Mouse (Mus musculus): ENCODE results near the gene Plpp1. TPM values are rescaled to one million over a fixed set of nuclear protein-coding genes. Genes with fewer than 3 reads are reported as not detected.

The Plpp1 gene
- polyA plus RNA-seq, 1 experiment = 61.6 TPM

- no peak for TF ChIP-seq POLR2A (IDR thresholded peaks at IDR 0.05; ENCODE audit: low read depth, low read length)
- TF ChIP-seq CTCF (IDR thresholded peaks at IDR 0.05; ENCODE audit: extremely low read depth, insufficient read depth, insufficient read length, insufficient replicate concordance) = no peak
- Histone ChIP-seq H3K4me1 (ENCODE audit: control insufficient read depth, insufficient read depth, insufficient read length) (no peaks in the 10 kb centered on the region), H3K4me3 (ENCODE audit: extremely low read depth, insufficient read depth, insufficient read length) (no peak overlapping the region), H3K27me3 (ENCODE audit: control insufficient read depth, insufficient read depth, low read length) (no peaks in the 10 kb centered on the region), H3K27ac (ENCODE audit: insufficient read depth, low read length) (no peak overlapping the region; the same call in 1 of the 2 replicates), H3K36me3 (ENCODE audit: control insufficient read depth, insufficient read depth, low read length) (no peaks in the 10 kb centered on the region)
- no peak for DNase-seq (ENCODE audit: low read depth in 1 of 2, low spot score in 2 of 2)
- WGBS = 88% methylated on average over 2 of the region's 2 CpGs
Measured at GRCm38 (mm10) chr13:112836951-112837350, 36.4 kb downstream of the Plpp1 start.

GRCm38 (mm10) chr13:112837621-112838155, 37.1 kb downstream of the Plpp1 start:
- DNase-seq (ENCODE audit: low read depth in 1 of 2, low spot score in 2 of 2) = no peak
- Histone ChIP-seq H3K27me3 (ENCODE audit: control insufficient read depth, insufficient read depth, low read length) (no peaks in the 10 kb centered on the region), H3K36me3 (ENCODE audit: control insufficient read depth, insufficient read depth, low read length) (no peaks in the 10 kb centered on the region), H3K27ac (ENCODE audit: insufficient read depth, low read length) (no peak overlapping the region), H3K4me1 (ENCODE audit: control insufficient read depth, insufficient read depth, insufficient read length) (no peaks in the 10 kb centered on the region), H3K4me3 (ENCODE audit: extremely low read depth, insufficient read depth, insufficient read length) (no peak overlapping the region)
- 78% methylated on average over 9 of the region's 9 CpGs for WGBS
- no peak for TF ChIP-seq CTCF (IDR thresholded peaks at IDR 0.05; ENCODE audit: extremely low read depth, insufficient read depth, insufficient read length, insufficient replicate concordance)
- no peak for TF ChIP-seq POLR2A (IDR thresholded peaks at IDR 0.05; ENCODE audit: low read depth, low read length)

GRCm38 (mm10) chr13:112838562-112839232, 38.1 kb downstream of the Plpp1 start:
- Histone ChIP-seq H3K27ac (ENCODE audit: insufficient read depth, low read length) (no peak overlapping the region), H3K4me1 (ENCODE audit: control insufficient read depth, insufficient read depth, insufficient read length) (no peaks in the 10 kb centered on the region), H3K4me3 (ENCODE audit: extremely low read depth, insufficient read depth, insufficient read length) (no peak overlapping the region), H3K36me3 (ENCODE audit: control insufficient read depth, insufficient read depth, low read length) (no peaks in the 10 kb centered on the region), H3K27me3 (ENCODE audit: control insufficient read depth, insufficient read depth, low read length) (no peaks in the 10 kb centered on the region)
- TF ChIP-seq CTCF (IDR thresholded peaks at IDR 0.05; ENCODE audit: extremely low read depth, insufficient read depth, insufficient read length, insufficient replicate concordance) = no peak
- TF ChIP-seq POLR2A (IDR thresholded peaks at IDR 0.05; ENCODE audit: low read depth, low read length) = no peak
- no peak for DNase-seq (ENCODE audit: low read depth in 1 of 2, low spot score in 2 of 2)
- WGBS = 79% methylated on average over 6 of the region's 6 CpGs

GRCm38 (mm10) chr13:112840241-112841087, 39.9 kb downstream of the Plpp1 start:
- 95% methylated on average over 16 of the region's 16 CpGs for WGBS
- H3K4me1 ChIP-seq (ENCODE audit: control insufficient read depth, insufficient read depth, insufficient read length) = no peaks in the 10 kb centered on the region
- H3K27me3 ChIP-seq (ENCODE audit: control insufficient read depth, insufficient read depth, low read length) = no peaks in the 10 kb centered on the region
- no peak overlapping the region for H3K4me3 ChIP-seq (ENCODE audit: extremely low read depth, insufficient read depth, insufficient read length)
- no peak overlapping the region for H3K27ac ChIP-seq (ENCODE audit: insufficient read depth, low read length)
- DNase-seq (ENCODE audit: low read depth in 1 of 2, low spot score in 2 of 2) = no peak
- TF ChIP-seq CTCF (IDR thresholded peaks at IDR 0.05; ENCODE audit: extremely low read depth, insufficient read depth, insufficient read length, insufficient replicate concordance) (no peak), POLR2A (IDR thresholded peaks at IDR 0.05; ENCODE audit: low read depth, low read length) (no peak)
- no peaks in the 10 kb centered on the region for H3K36me3 ChIP-seq (ENCODE audit: control insufficient read depth, insufficient read depth, low read length)

- no peak overlapping the region for H3K4me3 ChIP-seq (ENCODE audit: extremely low read depth, insufficient read depth, insufficient read length)
- H3K27ac ChIP-seq (ENCODE audit: insufficient read depth, low read length) = no peak overlapping the region
- H3K27me3 ChIP-seq (ENCODE audit: control insufficient read depth, insufficient read depth, low read length) = no peaks in the 10 kb centered on the region
- DNase-seq (ENCODE audit: low read depth in 1 of 2, low spot score in 2 of 2) = no peak
- H3K36me3 ChIP-seq (ENCODE audit: control insufficient read depth, insufficient read depth, low read length) = no peaks in the 10 kb centered on the region
- TF ChIP-seq POLR2A (IDR thresholded peaks at IDR 0.05; ENCODE audit: low read depth, low read length) = no peak
- no peak for TF ChIP-seq CTCF (IDR thresholded peaks at IDR 0.05; ENCODE audit: extremely low read depth, insufficient read depth, insufficient read length, insufficient replicate concordance)
- no peaks in the 10 kb centered on the region for H3K4me1 ChIP-seq (ENCODE audit: control insufficient read depth, insufficient read depth, insufficient read length)
- WGBS = 83% methylated on average over 3 of the region's 3 CpGs
Measured at GRCm38 (mm10) chr13:112845931-112846330, 45.3 kb downstream of the Plpp1 start.

GRCm38 (mm10) chr13:112853710-112854316, 53.2 kb downstream of the Plpp1 start:
- no peaks in the 10 kb centered on the region for H3K36me3 ChIP-seq (ENCODE audit: control insufficient read depth, insufficient read depth, low read length)
- no peak for TF ChIP-seq CTCF (IDR thresholded peaks at IDR 0.05; ENCODE audit: extremely low read depth, insufficient read depth, insufficient read length, insufficient replicate concordance)
- TF ChIP-seq POLR2A (IDR thresholded peaks at IDR 0.05; ENCODE audit: low read depth, low read length) = no peak
- H3K4me1 ChIP-seq (ENCODE audit: control insufficient read depth, insufficient read depth, insufficient read length) = no peaks in the 10 kb centered on the region
- no peak overlapping the region for H3K4me3 ChIP-seq (ENCODE audit: extremely low read depth, insufficient read depth, insufficient read length)
- 94% methylated on average over 17 of the region's 17 CpGs for WGBS
- H3K27me3 ChIP-seq (ENCODE audit: control insufficient read depth, insufficient read depth, low read length) = no peaks in the 10 kb centered on the region
- DNase-seq (ENCODE audit: low read depth in 1 of 2, low spot score in 2 of 2) = no peak
- no peak overlapping the region for H3K27ac ChIP-seq (ENCODE audit: insufficient read depth, low read length)

Data from spleen, adult 2 months (tissue).